Mouse (Mus musculus): ENCODE data around the gene Agtpbp1.
"Not testable (repeated sequence)": the region's sequence is repeated elsewhere in the genome, so short reads cannot be mapped to it uniquely, and the experiment has no call there.

The Agtpbp1 gene

DNA sequence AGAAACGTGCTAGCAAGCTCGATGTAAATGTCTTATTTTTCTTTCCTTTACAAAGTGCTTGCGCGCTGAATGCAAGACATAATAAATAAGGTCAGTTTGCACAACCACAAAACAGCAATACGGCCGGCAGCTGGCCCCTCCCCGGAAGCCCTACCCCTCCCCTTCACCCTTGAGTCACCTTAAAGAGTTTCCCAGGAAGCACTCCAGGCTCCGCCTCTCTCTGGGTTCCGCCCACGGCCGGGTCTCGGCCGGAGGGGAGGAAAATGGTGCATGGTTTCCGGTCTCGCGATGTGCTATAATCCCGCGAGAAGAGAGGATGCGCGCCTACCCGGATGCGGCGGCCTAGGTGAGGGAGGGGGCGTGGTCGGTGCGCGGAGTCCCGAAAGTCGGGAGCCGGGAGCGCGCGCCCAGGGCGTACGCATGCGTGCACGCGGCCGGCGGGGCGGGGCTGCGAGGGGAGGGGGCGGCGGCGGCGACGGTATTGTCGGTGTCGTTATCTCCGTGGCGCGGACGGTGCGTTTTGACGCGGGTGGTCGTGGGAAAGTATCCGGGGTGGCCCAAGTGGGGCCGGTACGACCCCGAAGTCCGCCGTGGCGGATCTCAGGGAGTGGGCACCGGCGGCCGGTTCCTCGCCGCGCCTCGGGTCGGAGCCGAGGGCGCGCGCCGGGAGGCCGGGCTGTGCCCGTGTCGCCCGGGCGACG is at the start of gene Agtpbp1, which contains the start of gene Naa35:
Gene Agtpbp1 (minus strand): TSS at position 281 of the 701 bp plus-strand sequence.
Gene Naa35 (plus strand): TSS at position 313 of the 701 bp plus-strand sequence.
- DNase-seq (ENCODE audit: low read depth, low spot score): peak; percentile 99

DNA sequence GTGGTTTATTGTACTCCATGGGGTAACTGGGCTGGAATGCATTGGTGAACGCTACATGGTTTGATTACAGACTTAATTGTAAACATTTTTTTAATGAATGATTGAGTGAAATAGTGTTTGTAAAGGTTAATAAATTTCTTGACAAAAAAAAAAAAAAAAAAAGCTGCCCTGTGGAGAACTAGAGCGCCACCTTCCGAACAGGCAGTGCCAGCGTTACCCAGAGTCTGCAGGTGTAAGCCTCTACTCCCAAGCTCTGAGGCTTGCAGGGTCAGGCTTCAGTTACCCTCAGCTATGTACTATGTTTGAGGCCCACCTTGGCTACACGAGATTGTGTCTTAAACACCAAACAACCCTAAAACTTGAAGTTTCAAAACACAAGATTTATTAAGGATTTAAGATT is 49.6 kb upstream of the Agtpbp1 start:
- no peak for DNase-seq (ENCODE audit: low read depth, low spot score)

DNA sequence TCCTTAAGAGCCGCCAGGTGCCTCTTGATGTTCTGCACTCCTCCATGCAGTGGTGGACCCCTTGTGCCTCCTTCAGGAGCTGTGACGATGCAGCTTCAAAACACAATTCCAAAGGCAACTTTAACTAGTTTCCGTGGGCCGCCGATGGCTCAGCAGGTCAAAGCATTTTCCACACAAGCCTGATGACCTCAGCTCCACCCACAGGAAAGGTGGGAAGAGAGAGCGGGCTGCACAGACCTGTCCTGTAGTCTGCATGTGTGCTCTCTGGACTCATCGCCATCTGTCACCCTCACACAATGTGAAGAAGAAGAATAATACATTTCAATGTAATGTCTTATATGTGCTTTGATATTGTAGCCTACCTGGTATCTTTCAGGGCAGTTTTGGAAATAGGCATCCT is 41.7 kb upstream of the Agtpbp1 start:
- DNase-seq (ENCODE audit: low read depth, low spot score): no peak

DNA sequence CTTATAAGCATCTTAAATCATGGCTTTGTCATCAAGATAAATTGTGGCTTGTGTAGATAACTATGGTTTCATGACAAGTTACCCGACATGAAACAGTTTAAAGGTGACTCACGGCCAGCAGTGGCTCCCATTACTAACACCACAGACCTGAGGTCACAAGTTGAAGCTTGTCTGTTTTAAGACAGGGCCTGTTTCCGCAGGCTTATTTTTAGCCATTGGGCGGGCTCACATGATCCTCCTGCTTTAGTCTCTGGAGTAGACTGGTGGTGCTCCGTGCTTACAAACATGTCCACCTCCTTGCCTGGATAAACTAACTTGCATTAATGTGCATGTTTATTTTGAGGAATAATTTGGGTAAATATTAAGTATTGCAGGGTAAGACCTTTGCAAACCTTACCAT is 39.9 kb upstream of the Agtpbp1 start:
- no peak for DNase-seq (ENCODE audit: low read depth, low spot score)

DNA sequence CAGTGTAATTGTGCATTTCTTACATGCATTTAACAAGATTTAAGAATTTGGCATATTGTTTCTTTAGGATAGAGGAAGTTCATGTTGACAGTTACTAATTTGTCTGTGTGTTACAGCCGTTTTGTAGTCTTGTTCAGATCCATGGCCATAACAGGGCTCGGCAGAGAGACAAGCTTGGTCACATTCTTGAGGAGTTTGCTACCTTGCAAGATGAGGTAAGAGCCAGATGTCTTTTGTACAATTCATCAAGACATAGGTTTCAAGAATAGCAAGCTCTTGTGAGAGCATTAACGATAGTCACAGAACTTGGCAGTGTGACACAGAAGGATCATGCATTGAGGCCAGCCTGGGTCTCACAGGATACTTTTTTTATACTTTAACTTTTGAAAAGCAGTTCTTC is 39.4 kb upstream of the Agtpbp1 start:
- no peak for DNase-seq (ENCODE audit: low read depth, low spot score)

DNA sequence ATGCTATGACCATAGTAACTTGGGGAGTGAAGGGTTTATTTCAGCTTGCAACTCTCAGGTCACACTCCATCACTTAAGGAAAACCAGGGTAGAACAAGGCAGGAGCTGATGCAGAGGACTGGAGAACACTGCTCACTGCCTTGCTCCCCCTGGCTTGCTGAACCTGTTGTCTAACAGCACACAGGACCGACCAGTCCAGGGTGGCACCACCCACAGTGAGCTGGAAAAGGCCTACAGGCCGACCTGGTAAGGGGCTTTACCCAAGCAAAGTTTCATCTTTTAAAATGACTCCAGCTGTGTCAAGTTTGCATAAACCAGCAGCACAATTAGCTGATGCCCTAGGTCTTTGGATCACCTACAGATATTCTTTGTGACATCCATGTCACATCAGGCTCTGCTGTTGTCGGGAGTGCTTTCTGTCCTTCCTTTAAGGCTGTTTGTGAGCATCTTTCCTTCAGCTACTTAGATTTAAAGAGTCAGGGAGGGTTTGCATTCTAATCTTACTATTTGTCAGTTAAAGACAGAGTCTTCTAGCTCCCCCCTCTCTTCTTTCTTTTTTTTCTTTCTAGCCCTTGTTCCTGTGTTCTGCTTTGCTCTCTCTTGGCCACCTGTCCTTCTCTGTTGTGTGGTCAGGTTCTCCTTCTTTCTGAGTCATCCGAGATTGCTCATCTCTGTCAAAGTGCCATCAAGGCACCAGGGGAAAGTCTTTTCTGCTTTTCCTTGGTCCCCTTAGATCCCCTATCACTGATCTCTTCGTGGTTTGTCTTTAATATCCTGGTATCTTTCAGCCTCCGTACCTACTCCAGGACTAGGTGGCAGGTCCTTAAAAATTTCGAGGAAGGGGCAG is 36.8 kb upstream of the Agtpbp1 start:
- DNase-seq (ENCODE audit: low read depth, low spot score): no peak

DNA sequence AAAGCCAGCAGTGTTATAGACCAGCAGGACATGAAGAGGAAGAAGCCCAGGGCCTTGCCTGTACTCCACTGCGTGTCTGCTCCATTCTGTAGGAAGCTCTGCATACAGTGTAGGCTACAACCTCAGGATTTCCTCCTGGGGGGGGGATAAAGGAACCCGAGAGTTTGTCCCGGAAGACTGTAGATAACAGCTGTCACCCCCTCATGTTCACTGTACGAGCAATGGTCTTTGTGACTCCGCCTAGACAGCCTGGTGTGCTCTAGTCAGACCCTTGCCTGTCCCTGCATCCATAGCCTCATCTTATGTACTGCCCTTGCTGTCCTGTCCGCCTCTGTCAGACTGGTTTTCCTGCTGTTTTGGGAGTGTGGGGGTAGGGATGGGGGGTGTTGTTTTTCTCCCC is 33.4 kb upstream of the Agtpbp1 start:
- no peak for DNase-seq (ENCODE audit: low read depth, low spot score)

DNA sequence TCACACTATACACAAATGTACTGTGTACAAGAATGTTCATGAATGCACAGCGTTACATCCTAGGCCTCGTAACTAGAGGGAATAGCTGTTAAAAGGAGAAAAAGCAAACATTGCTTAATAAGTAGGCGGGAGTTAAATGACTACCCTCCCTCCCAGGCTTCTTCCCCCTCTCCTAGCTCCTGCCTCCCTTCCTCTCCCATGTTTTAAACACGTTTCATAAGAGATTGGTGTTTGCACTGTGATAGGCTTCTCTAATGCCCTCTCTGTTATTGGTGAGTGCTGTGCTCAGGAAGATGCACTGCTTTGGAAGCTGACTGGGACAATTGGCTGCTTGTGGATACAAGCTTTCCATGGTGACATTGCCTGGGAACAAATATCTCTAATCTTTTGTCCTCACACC is 30.5 kb upstream of the Agtpbp1 start:
- no peak for DNase-seq (ENCODE audit: low read depth, low spot score)

DNA sequence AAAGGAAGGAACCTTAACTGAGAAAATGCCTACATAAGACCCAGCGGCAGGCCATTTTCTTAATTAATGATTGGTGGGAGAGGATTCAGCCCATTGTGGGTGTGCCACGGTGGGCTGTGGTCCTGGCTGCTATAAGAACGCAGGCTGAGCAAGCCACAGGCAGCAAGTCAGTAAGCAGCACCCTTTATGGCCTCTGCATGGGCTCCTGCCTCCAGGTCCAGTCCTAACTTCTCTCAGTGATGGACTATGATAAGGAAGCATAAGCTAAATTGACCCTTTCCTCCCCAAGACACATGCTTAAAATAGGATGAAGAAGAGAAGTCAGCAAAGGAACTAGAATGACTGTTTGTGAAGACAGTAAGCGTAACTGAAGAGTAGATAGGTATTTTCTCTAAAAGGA is 30.1 kb upstream of the Agtpbp1 start:
- no peak for DNase-seq (ENCODE audit: low read depth, low spot score)

DNA sequence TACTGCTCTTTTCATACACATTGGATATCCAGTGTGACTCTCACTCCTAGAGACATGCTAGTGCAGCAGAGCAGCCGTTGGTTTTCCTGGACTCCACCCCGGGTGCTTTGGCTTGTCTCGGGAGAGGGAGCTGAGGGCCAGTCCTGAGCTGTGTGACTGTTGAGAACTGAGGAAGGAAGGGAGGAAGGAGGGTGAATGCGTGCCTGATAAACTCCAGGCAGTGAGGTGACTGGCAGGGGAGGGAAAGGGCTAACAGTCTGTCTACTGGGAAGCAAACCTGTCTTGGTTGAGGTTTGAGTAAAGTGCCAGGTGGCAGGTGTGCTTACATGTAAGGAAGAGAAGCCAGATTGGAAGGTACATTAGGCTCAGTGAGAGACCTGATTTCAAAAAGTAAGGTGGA is 28.8 kb upstream of the Agtpbp1 start:
- DNase-seq (ENCODE audit: low read depth, low spot score): no peak

DNA sequence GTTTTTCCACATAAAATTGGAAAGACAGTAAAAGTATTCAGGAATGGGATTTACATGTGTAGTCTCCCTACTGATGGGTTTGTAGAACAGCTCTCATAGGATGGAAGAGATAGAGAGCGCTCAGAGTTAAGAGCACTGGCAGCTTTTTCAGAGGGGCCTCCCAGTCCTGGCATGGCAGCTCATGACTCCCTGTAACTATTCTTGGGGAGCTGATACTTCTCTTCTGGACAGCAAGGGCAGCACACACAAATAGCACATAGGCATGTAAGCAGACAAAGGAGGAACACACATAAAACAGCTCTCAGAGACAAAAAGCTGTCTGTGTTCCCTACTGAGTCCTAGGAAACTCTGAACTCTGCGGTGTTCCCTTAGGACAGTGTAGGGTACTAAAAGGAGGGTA is 25.4 kb upstream of the Agtpbp1 start:
- no peak for DNase-seq (ENCODE audit: low read depth, low spot score)

DNA sequence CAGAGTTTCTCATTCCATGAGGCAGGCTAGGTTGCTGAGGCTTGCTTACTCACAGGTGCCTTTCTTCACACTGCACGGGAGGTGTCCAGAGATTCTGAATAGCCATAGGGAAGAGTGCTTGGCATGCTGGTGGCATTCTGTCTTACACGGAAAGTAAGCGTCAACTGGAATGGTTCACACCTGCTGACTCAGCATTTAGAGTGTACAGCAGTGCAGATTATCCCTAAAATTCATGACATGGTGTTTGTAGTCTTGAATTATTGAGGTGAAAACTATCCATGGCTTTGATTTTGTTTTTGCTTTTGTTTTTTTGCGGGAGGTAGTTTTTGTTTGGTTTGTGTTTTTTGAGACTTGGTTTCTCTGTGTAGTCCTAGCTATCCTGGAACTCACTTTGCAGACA is 24.9 kb upstream of the Agtpbp1 start:
- no peak for DNase-seq (ENCODE audit: low read depth, low spot score)

DNA sequence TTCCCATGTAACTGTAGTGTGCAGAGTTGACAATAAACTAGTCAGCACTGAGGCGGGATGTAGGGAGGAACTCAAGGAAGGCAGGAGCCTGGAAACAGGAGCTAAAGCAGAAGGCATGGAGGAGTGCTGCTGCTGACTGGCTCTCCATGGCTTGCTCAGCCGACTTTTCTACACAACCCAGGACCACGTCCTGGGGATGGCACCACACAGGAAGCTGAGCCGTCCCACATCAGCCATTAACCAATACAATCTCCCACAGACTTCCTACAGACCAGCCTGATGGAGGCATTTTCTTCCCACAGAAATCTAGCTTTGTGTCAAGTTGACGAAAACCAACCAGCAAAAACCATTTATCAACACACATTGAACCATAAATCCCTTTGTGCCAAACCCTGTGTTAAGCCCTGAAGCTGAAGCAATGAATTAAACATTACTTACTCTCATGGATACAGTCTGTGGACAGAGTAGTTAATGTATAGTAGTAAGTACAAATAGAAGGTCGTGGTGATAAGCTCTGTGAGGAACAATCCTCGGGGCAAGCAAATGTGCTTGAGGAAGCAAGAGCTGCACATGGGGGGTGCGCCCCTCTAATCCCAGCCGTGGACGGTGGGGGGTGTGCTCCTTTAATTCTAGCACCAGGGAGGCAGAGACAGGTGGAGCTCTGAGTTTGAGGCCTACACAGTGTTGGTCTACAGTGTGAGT is 20.3 kb upstream of the Agtpbp1 start:
- DNase-seq (ENCODE audit: low read depth, low spot score): no peak

DNA sequence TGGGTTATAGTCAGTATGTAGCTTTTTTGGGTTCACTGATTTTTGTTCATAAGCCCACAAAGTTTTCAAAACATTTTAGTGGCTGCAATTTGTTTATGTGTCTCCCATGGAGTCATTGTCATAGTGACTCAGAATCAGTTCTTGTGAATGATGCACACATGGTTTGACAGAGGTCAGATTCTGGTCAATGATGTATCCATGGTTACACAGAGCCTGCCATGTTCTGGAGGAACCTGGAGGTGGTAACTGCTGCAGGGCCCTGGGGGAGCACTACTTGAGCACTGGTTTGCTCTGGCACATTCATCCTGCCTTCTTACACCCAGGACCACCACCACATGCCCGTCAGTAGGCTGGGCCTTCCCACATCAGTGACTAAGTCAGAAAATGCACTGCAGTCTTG is 19.5 kb upstream of the Agtpbp1 start:
- no peak for DNase-seq (ENCODE audit: low read depth, low spot score)

DNA sequence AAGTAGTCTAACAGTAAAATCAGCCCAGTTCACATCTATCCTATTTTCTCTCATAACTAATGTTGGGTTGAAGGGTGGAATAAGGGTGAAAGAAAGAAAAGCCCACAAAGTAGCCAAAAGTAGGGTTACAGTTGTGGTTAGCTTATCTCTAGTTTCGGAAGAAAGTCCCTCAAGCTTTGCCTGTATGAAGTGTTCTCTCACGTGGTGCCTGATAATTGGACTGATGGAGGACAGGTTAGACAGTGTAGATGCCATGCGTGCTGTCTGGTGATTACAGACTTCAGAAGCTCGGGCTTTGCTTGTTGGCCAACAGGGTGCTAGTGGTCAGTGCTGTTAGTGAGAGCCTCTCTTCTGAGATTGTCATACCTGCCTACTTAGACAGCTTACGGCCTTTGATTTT is 18.1 kb upstream of the Agtpbp1 start:
- no peak for DNase-seq (ENCODE audit: low read depth, low spot score)

DNA sequence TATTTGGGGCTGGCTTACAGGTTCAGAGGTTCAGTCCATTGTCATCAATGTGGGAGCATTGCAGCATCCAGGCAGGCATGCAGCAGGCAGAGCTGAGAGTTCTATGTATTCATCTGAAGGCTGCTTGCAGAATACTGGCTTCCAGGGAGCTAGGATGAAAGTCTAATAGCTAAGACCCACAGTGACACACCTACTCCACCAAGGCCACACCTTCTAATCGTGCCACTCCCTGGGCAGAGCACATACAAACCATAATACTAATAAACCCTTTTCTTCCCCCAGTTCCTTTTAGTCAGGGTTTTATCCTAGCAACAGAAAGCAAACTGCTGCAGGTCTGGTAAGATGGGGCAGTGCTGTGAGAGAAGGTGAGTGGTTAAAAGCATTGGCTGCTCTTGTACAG is 7.6 kb upstream of the Agtpbp1 start:
- DNase-seq (ENCODE audit: low read depth, low spot score): no peak

DNA sequence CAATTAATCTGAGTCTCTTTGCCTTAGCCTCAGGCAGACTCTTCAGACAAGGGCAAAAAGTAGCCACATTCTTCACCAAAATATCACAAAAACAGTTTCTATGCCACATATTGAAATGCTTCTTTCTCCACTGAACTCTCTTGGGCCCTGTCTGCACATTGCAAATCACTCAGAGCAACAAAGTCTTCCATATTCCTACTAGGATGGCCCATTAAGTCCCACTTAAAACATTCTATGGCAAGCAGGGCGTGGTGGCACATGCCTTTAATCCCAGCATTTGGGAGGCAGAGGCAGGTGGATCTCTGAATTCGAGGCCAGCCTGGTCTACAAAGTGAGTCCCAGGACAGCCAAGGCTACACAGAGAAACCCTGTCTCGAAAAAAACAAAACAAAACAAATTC is 7.0 kb upstream of the Agtpbp1 start:
- not testable (repeated sequence) for DNase-seq (ENCODE audit: low read depth, low spot score)

DNA sequence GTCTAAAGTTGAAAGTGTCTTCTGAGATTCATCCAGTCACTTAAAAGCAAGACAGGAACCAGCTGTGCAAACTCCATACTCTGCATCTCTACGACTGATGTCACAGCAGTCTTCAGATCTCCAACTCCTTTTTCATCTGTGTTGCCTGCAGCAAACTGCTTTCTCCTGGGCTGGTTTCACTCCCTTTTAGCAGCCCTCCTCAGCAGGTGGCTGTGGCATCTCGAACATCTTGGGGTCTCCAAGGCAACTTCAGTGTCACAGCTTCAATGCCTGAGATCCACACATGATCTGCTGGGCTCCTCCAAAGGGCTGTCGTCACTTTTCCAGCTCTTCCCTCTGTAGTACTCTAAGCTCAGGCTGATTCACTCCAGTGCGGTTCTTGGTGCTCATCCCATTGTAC is 5.7 kb upstream of the Agtpbp1 start:
- DNase-seq (ENCODE audit: low read depth, low spot score): no peak

DNA sequence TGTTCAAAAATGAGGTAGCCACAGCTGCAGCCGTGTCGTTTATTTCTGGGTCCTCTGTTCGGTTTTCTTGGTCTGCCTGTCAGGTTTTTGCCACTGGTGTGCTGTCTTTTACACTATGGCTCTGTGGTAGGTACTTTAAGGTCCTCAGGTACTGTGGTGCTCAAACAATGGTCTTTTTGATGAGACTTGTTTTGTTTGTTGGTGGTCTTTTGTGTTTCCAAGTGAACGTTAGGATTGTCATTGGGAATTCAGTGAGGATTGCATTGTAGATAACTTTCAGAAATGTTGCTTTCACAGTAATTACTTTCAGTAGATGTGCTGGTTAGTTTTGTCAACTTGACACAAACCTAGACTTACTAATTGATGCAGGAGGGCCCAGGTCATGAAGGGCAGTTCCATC is 4.6 kb upstream of the Agtpbp1 start:
- DNase-seq (ENCODE audit: low read depth, low spot score): no peak

DNA sequence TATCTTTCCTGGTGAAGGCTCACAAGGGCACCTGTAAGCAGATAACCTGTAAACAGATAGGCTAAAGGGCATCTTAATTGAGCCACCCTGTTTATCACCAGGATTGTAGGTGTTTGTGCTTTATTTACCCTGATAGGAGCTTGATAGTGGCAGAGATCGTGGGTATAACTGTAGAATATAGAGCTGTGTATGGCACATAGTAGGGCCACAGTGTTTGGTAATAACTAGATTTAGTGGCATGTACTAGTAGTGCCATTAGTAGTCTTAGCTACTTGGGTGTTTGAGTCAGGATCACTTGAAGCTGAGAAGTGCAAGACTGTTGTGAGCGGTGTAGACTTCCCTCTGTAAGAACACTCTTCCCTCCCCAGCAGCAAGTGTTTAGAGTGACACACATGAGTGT is 2.2 kb upstream of the Agtpbp1 start:
- DNase-seq (ENCODE audit: low read depth, low spot score): no peak

DNA sequence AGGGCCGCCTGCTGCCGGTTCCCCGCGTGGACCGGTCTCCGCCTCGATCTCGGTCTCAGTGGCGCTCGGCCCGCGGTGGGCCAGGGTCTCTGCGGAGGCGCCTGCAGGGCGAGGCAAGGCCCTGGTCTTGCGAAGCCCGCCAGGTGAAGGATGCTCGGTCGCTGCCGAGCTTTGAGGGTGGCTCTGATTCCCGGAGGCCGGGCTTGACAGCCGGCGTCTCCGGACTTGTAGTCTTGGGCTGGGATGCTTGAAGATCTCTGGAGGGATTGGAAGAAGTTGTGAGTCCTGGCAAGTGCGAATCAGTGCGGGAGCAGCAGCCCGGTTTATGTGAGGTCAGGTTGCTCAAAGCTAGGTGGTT is 600 bp upstream of the Agtpbp1 start:
- DNase-seq (ENCODE audit: low read depth, low spot score): no peak

DNA sequence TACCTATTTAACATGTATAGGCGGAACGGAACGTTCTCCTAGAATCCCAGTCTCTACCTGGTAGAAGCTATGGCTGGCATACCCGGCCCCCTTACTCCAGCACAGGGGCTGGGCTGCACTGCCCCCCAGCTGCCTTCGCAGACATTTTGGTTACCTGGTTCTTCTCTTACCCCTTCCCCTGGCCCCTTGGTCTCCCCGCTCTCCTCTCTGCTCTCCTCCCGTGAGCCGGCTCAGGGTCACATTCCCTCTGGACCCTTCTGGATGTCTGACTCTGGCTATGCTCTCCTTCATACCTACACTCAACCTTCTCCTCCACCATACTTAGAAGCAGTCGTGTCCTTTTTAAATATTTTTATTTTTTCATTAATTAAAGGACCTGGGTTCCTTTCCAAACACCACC is 546 bp downstream of the Agtpbp1 start:
- no peak for DNase-seq (ENCODE audit: low read depth, low spot score)

DNA sequence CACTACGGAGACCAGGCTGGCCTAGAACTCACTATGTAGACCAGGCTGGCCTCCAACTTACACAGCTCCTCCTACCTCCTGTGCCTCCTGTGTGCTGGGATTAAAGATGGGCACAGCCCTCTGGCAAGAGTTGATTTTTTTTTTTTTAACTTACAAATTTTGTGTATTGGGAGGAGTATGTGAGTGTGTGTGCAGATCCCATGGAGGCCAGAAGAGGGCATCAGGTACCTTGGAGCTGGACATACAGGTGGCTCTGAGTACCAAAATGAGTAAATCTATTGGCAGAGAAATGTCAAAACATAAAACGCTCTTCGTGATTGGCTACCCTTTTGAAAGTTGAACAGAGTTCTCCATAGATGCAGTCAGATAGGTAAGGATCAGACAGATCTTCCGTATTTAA is 4.1 kb downstream of the Agtpbp1 start:
- DNase-seq (ENCODE audit: low read depth, low spot score): peak; percentile 43

Data from CD4-positive helper T cell, adult 2 months (primary cell).